Mouse (Mus musculus): ENCODE results near the gene 1700020A23Rik.

The 1700020A23Rik gene

DNA sequence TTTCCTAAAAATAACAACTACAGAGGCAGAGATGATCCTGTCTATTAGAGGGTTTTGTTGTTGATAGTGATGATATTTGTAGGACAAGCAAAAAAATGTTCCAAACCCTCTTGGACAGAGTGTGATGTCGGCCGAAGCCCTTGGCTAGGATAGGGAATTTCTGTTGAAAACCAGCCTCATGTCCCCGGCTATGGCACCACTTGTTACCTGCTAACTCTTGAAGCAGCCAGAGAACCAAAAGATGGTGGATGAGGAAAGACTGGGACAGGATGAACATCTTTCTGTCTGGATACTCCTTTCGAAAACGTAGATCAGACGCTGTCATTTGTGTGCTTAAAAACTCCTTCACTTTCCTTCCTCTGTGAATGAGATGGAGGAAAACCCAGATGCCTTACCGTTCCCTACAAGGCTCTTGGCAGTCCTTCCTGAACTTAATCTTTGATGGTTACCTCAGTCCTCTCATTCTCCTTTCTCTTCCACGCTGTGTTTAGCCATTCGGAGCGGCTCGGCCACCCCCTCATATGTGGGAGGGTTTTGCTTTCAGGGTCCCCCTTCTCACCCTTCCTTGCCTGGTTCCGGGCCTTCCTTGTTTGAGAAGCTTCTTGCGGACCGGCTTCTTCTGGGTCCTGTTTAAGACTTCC lies 46.1 kb downstream of the 1700020A23Rik start:
- DNase-seq (ENCODE audit: low spot score) = no peak

DNA sequence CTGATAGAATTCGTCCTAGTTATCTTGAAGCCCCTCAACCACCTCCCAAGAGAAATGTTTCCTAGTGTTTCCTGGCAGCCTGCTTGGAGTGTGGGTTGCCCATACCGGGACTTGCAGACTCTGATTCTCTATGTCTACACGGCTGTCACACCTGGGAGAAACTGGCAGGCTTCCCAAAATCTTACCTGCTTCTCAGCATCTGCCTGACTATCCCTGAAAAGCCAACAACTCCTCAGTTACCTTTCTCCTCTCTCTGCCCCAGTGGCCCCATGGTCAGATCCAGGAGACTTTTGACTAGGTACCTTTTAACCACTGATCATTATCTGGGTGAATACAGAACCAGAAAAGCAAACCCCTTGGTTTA lies 46.6 kb downstream of the 1700020A23Rik start:
- no peak for DNase-seq (ENCODE audit: low spot score)

DNA sequence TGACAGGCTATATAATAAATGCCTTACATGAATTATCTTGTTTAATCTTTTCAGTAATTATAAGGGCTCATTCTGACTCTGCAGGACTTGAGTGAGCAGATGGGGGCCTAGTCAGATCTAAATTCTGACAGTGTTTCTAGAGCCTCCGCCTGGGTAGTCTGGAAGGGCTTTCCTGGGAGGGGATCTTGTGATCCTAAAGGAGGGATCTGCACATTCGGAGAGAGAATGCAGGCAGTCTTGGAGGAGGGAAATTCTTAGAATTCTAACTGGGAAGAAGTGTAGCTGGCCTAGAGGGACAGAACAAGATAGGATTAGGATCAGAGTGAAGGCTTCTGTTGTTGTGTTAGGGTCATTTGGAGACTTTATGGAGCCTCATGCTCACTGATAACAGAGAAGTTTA lies 47.2 kb downstream of the 1700020A23Rik start:
- no peak for DNase-seq (ENCODE audit: low spot score)

DNA sequence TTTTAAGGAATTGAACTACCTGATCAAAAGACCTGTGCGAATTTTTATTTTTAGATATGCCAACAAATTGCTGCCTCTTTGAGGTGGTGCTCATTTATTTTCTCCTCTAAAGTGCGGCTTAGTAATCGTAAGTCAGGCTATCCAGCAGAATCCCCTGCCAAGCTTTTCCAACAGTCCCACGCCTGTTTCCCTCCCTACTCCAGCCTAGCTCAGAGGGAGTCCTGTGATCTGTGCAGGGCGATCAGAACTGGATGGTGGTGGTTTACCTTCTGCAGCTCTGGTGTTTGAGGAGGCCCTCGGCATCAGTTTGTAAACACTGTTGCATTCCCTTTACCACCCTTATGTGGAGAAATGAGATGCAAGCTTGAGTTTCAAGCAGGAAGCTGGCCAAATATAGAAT lies 48.4 kb downstream of the 1700020A23Rik start:
- DNase-seq (ENCODE audit: low spot score) = no peak

DNA sequence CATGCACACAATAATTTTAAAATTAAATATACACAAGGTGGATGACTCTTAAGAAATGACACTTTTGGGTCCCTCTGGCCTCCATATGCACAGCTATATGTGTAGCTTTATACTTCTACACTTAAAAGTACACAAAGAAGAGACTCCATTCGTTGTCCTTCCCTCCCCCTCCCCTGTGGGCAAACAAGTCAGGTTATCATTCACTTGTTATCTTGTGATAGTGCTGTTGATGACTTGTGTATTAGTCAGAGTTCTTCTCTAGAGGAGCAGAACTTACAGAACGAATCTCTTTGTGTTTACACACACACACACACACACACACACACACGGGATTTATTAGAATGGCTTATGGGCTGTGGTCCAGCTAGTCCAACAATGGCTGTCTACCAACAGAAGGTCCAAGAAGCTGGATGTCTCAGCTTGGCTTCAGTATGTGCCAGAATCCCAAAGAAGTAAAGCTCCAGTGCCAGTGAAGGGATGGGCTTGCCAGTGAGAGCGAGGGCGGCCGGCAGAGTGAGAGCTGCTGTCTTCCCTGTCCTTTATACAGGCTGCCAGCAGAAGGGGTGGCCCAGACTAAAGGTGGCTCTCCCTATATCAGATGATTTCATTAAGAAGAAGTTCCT lies 49.8 kb downstream of the 1700020A23Rik start:
- no peak for DNase-seq (ENCODE audit: low spot score)

All from testis, postnatal 14 days (tissue).